Mouse (Mus musculus) left cerebral cortex, adult 2 months (tissue): ENCODE results near the gene Msi1. TPM values are rescaled to one million over a fixed set of nuclear protein-coding genes. Genes with fewer than 3 reads are reported as not detected.

Source experiments
- DNase-seq, 2 experiments: peaks; one replicate each; pipeline ENCODE4 v3.0.0; 2021 to 2022; ENCODE audit warnings: low spot score in 2 of 2, mixed read lengths in 1 of 2; ENCODE audit errors: extremely low spot score in 1 of 2
- H3K27ac ChIP-seq: fragments of 200-600 bp; 2 replicates; pipeline ENCODE4 v1.8.1; 2022
- H3K4me3 ChIP-seq: fragments of 200-600 bp; 2 replicates; pipeline ENCODE4 v1.8.1; 2022
- CTCF ChIP-seq: fragments of 200-600 bp; IDR thresholded peaks from 2 replicates; pipeline ENCODE4 v1.8.1; 2022; ENCODE audit warnings: antibody characterized with exemption, mild to moderate bottlenecking, moderate library complexity
- intact Hi-C: fragments of 180-260 bp; cut with DNase I; formaldehyde crosslinking; loops from one replicate; pipeline ENCODE4 v1.15.1; 2025
- long read RNA-seq, 2 experiments: library from polyadenylated mRNA; stranded (forward); transcript quantifications; one replicate each; pipeline ENCODE4 v2.0.0; 2021; ENCODE audit warnings: borderline mapping rate in 2 of 2
- total RNA-seq, 2 experiments: library from RNA; stranded (reverse); gene quantifications; 2 replicates each; pipeline ENCODE4 v1.2.3; 2021

Msi1 gene
- total RNA-seq: 10 to 100 TPM; 46.1 to 51.8 TPM
- long read RNA-seq, experiment 1, partial matches to known transcripts: 2 of 9 reads
- long read RNA-seq, experiment 1, other reads (novel, unspliced or antisense): 5 of 9 reads
- long read RNA-seq, experiment 2, transcript Msi1-208 (15 exons, 3,133 nt): major isoform, 5 of 6 reads
- long read RNA-seq, experiment 2, partial matches to known transcripts: 0 of 6 reads
- long read RNA-seq, experiment 2, other reads (novel, unspliced or antisense): 1 of 6 reads

DNA sequence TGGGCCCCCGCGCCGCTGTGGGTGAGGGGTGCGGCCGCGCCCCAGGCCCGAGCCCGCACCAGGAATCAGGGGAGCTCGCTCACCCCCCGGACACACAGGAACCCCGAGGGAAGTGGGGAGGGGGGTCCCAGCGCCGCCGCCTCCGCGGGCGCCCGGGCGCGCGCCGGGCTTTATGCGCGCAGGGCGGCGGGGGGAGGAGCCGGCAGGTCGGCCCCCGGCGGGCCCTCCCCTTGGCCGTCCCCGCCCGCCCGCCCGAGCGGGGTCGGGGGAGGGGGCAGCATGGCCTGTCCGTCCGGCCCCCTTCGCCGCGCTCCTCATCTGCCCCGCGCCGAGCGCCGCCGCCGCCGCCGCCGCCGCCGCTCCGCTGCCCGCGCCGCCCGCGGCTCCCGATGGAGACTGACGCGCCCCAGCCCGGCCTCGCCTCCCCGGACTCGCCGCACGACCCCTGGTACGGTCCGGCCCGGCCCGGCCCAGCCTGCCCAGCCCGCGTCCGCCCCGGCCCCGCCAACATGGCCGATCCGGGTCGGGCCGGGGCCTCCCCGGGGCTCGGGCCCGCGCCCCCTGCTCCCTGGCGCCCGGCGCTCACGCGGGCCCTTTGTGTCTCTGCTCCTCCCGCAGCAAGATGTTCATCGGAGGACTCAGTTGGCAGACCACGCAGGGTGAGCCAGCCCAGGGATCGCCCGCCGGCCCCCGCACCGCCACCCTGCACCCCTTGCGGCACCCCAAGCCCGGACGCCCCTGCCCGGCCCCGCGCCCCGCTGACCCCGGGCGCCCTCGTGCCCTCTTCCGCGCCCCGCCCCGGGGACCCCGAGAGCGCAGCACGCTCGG, at the start of gene Msi1:
Msi1 (plus strand) TSS at position 241 of the 828 bp plus-strand sequence.
- TF ChIP-seq CTCF: no peak
- peak within 1 kb of the TSS; percentile 50; the same call in 1 of the 2 replicates for H3K27ac ChIP-seq
- H3K4me3 ChIP-seq: peak within 1 kb of the TSS; percentile 56
- DNase-seq: peak; percentile 38 to 44
- intact Hi-C loops: no loop called here

DNA sequence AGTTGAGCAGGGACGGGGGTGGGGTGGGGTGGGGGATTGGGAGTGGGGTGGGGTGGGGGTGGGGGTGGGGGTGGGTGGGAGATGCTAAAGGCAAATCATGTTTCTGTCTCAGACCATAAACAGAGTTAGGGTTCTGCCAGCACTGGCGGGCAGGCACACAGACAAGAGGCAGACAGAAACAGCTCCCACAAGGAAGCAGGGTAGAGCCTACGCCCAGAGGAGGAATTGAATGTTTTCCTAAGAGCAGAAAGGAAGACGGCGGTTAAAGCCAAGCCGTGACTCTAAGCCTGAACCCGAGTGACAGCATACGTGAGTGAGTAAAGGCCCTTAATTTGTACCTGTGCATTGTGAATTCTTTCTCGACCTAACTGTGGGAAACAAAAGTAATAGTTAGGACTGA, 37.5 kb upstream of the Msi1 start:
- no peak for DNase-seq
- TF ChIP-seq CTCF: no peak
- Histone ChIP-seq H3K4me3 (no peak overlapping the region), H3K27ac (no peak overlapping the region)
- intact Hi-C loops: no loop called here

GRCm38 (mm10) chr5:115392969-115393368, 36.4 kb upstream of the Msi1 start:
- no peak overlapping the region for H3K4me3 ChIP-seq
- no peak overlapping the region for H3K27ac ChIP-seq
- no peak for TF ChIP-seq CTCF
- intact Hi-C loops: no loop called here
- DNase-seq: no peak

DNA sequence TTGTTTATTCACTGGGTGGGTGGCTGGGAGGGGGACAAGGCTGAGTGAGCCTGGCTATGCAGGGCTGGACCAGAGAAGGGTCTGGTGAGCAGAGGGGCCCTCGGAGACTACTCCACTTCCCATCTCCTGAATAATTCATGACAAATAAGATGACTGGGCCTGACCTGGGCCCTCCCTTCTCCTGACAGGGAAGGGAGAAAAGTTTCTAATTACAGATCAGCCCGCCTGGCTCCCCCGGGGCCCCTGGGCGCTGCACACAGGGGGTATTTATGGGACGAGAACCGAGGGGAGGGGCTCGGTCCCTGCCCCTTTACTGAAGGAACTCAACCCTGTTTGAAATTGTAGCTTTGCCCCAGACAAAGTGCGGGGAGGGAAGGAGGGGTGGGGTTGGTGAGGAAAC, 35.2 kb upstream of the Msi1 start:
- DNase-seq: no peak
- H3K4me3 ChIP-seq: no peak overlapping the region
- intact Hi-C loops: no loop called here
- TF ChIP-seq CTCF: no peak
- H3K27ac ChIP-seq: no peak overlapping the region

DNA sequence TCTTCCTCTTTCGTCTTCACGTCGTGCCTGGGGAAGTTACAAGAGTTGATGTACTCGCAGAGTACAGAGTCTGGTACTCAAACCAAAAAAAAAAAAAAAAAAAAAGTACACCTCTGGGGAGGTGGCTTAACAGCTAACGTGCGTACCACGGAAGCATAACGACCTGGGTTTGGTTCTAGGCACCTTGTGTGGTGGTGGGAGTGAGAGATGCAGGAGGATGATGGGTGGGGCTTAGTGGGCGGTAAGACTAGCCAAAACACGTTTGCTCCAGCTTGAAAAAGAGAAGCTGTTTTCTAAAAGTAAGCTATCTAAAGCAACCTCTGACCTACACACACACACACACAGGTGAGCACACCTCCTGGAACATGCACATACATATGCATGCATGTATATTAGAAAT, 34.6 kb upstream of the Msi1 start:
- H3K4me3 ChIP-seq: no peak overlapping the region
- TF ChIP-seq CTCF: no peak
- H3K27ac ChIP-seq: no peak overlapping the region
- intact Hi-C loops: no loop called here
- no peak for DNase-seq

DNA sequence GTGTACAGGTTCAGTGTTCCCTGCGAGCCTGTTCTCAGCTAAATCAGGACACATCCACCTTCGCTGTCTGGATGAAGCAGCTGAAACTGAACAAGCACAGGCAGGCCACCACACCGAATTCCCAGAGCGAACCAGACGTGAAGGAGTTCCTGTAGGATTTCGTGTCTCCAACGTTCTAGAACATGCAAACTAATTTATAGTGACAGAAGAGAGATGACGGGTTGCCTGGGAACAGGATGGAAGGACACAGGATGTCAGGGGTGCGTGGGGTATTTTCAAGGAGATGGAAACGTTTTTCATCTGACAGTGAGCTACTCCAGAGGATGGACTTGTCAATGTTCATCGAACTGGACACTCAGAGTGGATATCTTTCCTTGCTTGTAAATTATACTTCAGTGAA, 32.7 kb upstream of the Msi1 start:
- H3K27ac ChIP-seq: no peak overlapping the region
- intact Hi-C loops: no loop called here
- DNase-seq: no peak
- no peak for TF ChIP-seq CTCF
- no peak overlapping the region for H3K4me3 ChIP-seq

- Histone ChIP-seq H3K4me3 (peak overlapping the region; percentile 44), H3K27ac (peak overlapping the region; percentile 22)
- DNase-seq: peak; percentile 51 to 58
- TF ChIP-seq CTCF: no peak
- intact Hi-C loops: no loop called here
Observed at GRCm38 (mm10) chr5:115397839-115398780, 31.3 kb upstream of the Msi1 start.

DNA sequence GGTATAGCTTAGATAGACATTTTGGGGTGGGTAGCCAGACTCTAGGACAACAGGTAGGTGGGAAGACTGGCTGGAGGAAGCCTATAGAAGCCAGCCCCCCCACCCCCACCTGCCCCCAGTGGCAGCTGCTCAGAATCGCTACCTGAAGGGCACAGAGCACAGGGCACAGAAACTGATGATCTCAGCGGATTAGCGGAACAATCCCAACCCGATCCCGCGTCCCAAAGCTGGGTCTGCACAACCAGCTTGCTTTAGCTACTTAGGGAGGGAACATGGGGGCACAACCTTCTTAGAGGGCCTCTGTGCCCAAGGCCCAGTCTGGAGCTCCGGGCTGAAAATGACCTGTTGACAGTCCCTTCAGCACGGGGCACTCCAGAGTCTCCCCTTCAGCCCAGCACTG, 27.3 kb upstream of the Msi1 start:
- DNase-seq: no peak
- no peak for TF ChIP-seq CTCF
- Histone ChIP-seq H3K27ac (no peak overlapping the region), H3K4me3 (no peak overlapping the region)
- intact Hi-C loops: no loop called here

- intact Hi-C loops: no loop called here
- Histone ChIP-seq H3K27ac (no peak overlapping the region), H3K4me3 (no peak overlapping the region)
- TF ChIP-seq CTCF: no peak
- DNase-seq: no peak
Observed at GRCm38 (mm10) chr5:115403436-115404140, 25.8 kb upstream of the Msi1 start.

GRCm38 (mm10) chr5:115404241-115404794, 25.1 kb upstream of the Msi1 start:
- TF ChIP-seq CTCF: no peak
- H3K4me3 ChIP-seq: peak overlapping the region; percentile 21; the same call in 1 of the 2 replicates
- DNase-seq: peak in 1 of 2 experiments; percentile 18
- H3K27ac ChIP-seq: no peak overlapping the region
- intact Hi-C loops: no loop called here

- intact Hi-C loops: no loop called here
- TF ChIP-seq CTCF: no peak
- Histone ChIP-seq H3K27ac (no peak overlapping the region), H3K4me3 (no peak overlapping the region)
- DNase-seq: no peak
Observed at GRCm38 (mm10) chr5:115405205-115405604, 24.2 kb upstream of the Msi1 start.
